ENCODE assay signal across 9 mouse cellular contexts in the genomic region with DNA sequence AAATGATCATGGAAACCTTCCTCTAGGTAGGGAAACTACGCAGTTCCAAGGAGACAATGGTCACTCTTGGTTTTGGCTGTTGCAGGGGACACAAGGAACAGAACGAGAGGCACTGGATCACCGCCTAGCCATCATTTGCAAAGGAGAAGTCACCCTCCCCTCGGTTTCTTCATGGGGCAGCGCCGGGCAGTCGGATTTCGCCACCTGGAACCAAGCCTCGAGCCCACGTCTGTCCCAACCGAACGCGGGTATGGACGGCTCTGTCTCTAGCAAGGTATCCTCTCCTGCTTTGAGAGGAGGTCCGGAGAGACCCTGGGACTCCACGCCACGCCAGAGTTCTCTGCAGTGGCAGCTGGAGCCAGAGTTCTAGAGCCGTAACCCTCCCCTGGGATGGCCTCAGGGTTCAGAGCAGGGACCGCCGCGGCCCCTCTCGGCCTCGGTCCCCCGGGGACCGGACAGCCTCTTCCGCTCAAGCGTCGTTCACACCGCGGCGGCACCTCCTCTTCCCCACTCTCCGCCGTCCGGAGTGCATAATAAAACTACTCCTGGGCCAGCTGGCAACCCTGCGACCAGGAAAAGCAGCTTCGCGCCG. TPM values are rescaled to one million over a fixed set of nuclear protein-coding genes. Genes with fewer than 3 reads are reported as not detected.
DNase-seq lines count a peak whose midpoint lies in the region; ATAC-seq and TF ChIP-seq lines count a peak whose summit lies in the region.
"Had no signal": no experiment of that assay in that cellular context is flagged by ENCODE, and none has a peak within 500 bp of the region (broad histone marks: within the 10 kb centered on the region; RNA-seq: fewer than 3 reads in every experiment).

No protein-coding gene starts in this region.

- H3K4me1 ChIP-seq in limb, embryonic 13.5 days, result peaks cover 26% of the 10 kb centered on the region

- peak; percentile 48 for ATAC-seq in frontal cortex, adult (ENCODE audit: low TSS enrichment)
- peak; percentile 61 for ATAC-seq in erythroblast, adult 5-6 weeks (replicated peaks; ENCODE audit: low FRiP score, poor library complexity, severe bottlenecking)
- ATAC-seq in limb, embryonic 13.5 days (ENCODE audit: low FRiP score, low read depth), result peak; percentile 63

- peaks cover 52% of the 10 kb centered on the region for H3K79me2 ChIP-seq in myocyte (ENCODE audit: control insufficient read depth, insufficient read depth)

- H3K9me3 ChIP-seq in limb, embryonic 13.5 days, result no peaks in the 10 kb centered on the region

- peak overlapping the region; percentile 92 for H3K4me2 ChIP-seq in limb, embryonic 13.5 days (replicated peaks)
- peak overlapping the region; percentile 85 for H3K4me2 ChIP-seq in myocyte (ENCODE audit: low read depth)

- no peak for DNase-seq in frontal cortex, adult 2 months (ENCODE audit: extremely low spot score in 1 of 2, low spot score in 1 of 2)
- peak; percentile 29 for DNase-seq in CD4-positive helper T cell, adult 2 months (ENCODE audit: low read depth, low spot score)
- DNase-seq in adrenal gland, postnatal 14 days, result no peak
- DNase-seq in thymus, postnatal 0 days (ENCODE audit: low spot score), result no peak

- peak overlapping the region; percentile 47 for H3ac ChIP-seq in myocyte (ENCODE audit: control insufficient read depth, insufficient read length)

- H3K27ac ChIP-seq in limb, embryonic 13.5 days, result peak overlapping the region; percentile 96

- peak overlapping the region; percentile 97 for H3K4me3 ChIP-seq in limb, embryonic 13.5 days
- H3K4me3 ChIP-seq in myocyte, result peak overlapping the region; percentile 94

- H3K9ac ChIP-seq in limb, embryonic 13.5 days, result peak overlapping the region; percentile 97

- H3K27me3 ChIP-seq in limb, embryonic 13.5 days, result no peaks in the 10 kb centered on the region
- no peaks in the 10 kb centered on the region for H3K27me3 ChIP-seq in myocyte (ENCODE audit: control insufficient read depth, insufficient read depth, insufficient read length)

- TF ChIP-seq POLR2A in myocyte (IDR thresholded peaks at IDR 0.05; ENCODE audit: insufficient read length, low read depth), result no peak

- peaks cover 37% of the 10 kb centered on the region for H3K36me3 ChIP-seq in limb, embryonic 13.5 days
- H3K36me3 ChIP-seq in myocyte (ENCODE audit: control insufficient read depth, insufficient read depth), result peaks cover 19% of the 10 kb centered on the region

- under 1% methylated on average over 38 of the region's 38 CpGs for WGBS in limb, embryonic 13.5 days

TF ChIP-seq in myocyte, 11 proteins besides CTCF, POLR2A, EP300 and RAD21:
- TF ChIP-seq REST (IDR thresholded peaks at IDR 0.05; ENCODE audit: insufficient read depth, insufficient read length) (no peak), CEBPB (IDR thresholded peaks at IDR 0.05; ENCODE audit: insufficient read depth, poor library complexity, severe bottlenecking) (no peak), MAX (IDR thresholded peaks at IDR 0.05; ENCODE audit: low read depth) (no peak), E2F4 (IDR thresholded peaks at IDR 0.05; ENCODE audit: insufficient read depth) (no peak), MYOG (IDR thresholded peaks at IDR 0.05; ENCODE audit: control insufficient read depth in 1 of 3, insufficient read depth in 1 of 3, insufficient read length in 2 of 3, low read depth in 2 of 3) (no peak), TCF3 (IDR thresholded peaks at IDR 0.05; ENCODE audit: insufficient read length, low read depth) (no peak), MYOD1 (IDR thresholded peaks at IDR 0.05; ENCODE audit: control insufficient read depth in 1 of 3, insufficient read length in 2 of 3, low read depth in 2 of 3) (no peak), POLR2AphosphoS2 (IDR thresholded peaks at IDR 0.05; ENCODE audit: insufficient read length, low read depth) (no peak), USF1 (IDR thresholded peaks at IDR 0.05; ENCODE audit: low read depth) (no peak), SRF (IDR thresholded peaks at IDR 0.05; ENCODE audit: control insufficient read depth, insufficient read length, low read depth) (no peak), TCF12 (IDR thresholded peaks at IDR 0.05; ENCODE audit: insufficient read depth, poor library complexity, severe bottlenecking) (no peak)

RNA-seq across cellular contexts. Expression of gene Glyr1, which starts 0.4 kb away (rescaled TPM):
- polyA plus RNA-seq in frontal cortex, adult 2 months (2012; rRNA removed), result 139 and 151 TPM in 2 replicates
- total RNA-seq in erythroblast, adult 5-6 weeks (2015; ENCODE audit: low replicate concordance), result 29.0 and 43.9 TPM in 2 replicates
- 42.1 and 57.2 TPM in 2 replicates for total RNA-seq in erythroblast, adult 5-6 weeks (2017; ENCODE audit: low replicate concordance)
- 140 and 150 TPM in 2 replicates for polyA plus RNA-seq in limb, embryonic 13.5 days (2015; fragmentation: Nextera tagmentation; extraction: Ambion mirVana)
- polyA plus RNA-seq in myocyte (2012; fragmentation: generic; extraction: Trizol), result 37.0 TPM
- 86.6 and 89.9 TPM in 2 replicates for total RNA-seq in adrenal gland, postnatal 14 days (2021)
- 109 and 110 TPM in 2 replicates for polyA plus RNA-seq in thymus, postnatal 0 days (2015; fragmentation: Nextera tagmentation; extraction: Ambion mirVana)

RNA-seq across cellular contexts. Expression of gene Ubn1, which starts 0.6 kb away (rescaled TPM):
- polyA plus RNA-seq in frontal cortex, adult 2 months (2012; rRNA removed), result 28.6 and 34.9 TPM in 2 replicates
- 16.1 and 19.6 TPM in 2 replicates for total RNA-seq in erythroblast, adult 5-6 weeks (2015; ENCODE audit: low replicate concordance)
- total RNA-seq in erythroblast, adult 5-6 weeks (2017; ENCODE audit: low replicate concordance), result 23.6 and 31.4 TPM in 2 replicates
- 21.6 and 22.8 TPM in 2 replicates for polyA plus RNA-seq in limb, embryonic 13.5 days (2015; fragmentation: Nextera tagmentation; extraction: Ambion mirVana)
- 12.9 TPM for polyA plus RNA-seq in myocyte (2012; fragmentation: generic; extraction: Trizol)
- 37.2 and 37.4 TPM in 2 replicates for total RNA-seq in adrenal gland, postnatal 14 days (2021)
- 25.5 and 33.0 TPM in 2 replicates for polyA plus RNA-seq in thymus, postnatal 0 days (2015; fragmentation: Nextera tagmentation; extraction: Ambion mirVana)

RNA-seq across cellular contexts. Expression of gene Rogdi, which starts 35.9 kb away (rescaled TPM):
- polyA plus RNA-seq in frontal cortex, adult 2 months (2012; rRNA removed), result 320 and 348 TPM in 2 replicates
- total RNA-seq in erythroblast, adult 5-6 weeks (2015; ENCODE audit: low replicate concordance), result 35.3 and 39.2 TPM in 2 replicates
- 6.8 and 9.5 TPM in 2 replicates for total RNA-seq in erythroblast, adult 5-6 weeks (2017; ENCODE audit: low replicate concordance)
- polyA plus RNA-seq in limb, embryonic 13.5 days (2015; fragmentation: Nextera tagmentation; extraction: Ambion mirVana), result 63.6 and 67.4 TPM in 2 replicates
- polyA plus RNA-seq in myocyte (2012; fragmentation: generic; extraction: Trizol), result 50.5 TPM
- total RNA-seq in adrenal gland, postnatal 14 days (2021), result 32.0 and 37.3 TPM in 2 replicates
- 35.1 TPM in 2 replicates for polyA plus RNA-seq in thymus, postnatal 0 days (2015; fragmentation: Nextera tagmentation; extraction: Ambion mirVana)

RNA-seq across cellular contexts. Expression of gene Smim22, which starts 42.2 kb away (rescaled TPM):
- 0.92 and 0.94 TPM in 2 replicates for polyA plus RNA-seq in frontal cortex, adult 2 months (2012; rRNA removed)
- not detected in 2 replicates for total RNA-seq in erythroblast, adult 5-6 weeks (2015; ENCODE audit: low replicate concordance)
- not detected in 2 replicates for total RNA-seq in erythroblast, adult 5-6 weeks (2017; ENCODE audit: low replicate concordance)
- 4.1 and 4.8 TPM in 2 replicates for polyA plus RNA-seq in limb, embryonic 13.5 days (2015; fragmentation: Nextera tagmentation; extraction: Ambion mirVana)
- 8.5 TPM for polyA plus RNA-seq in myocyte (2012; fragmentation: generic; extraction: Trizol)
- not detected in 2 replicates for total RNA-seq in adrenal gland, postnatal 14 days (2021)
- polyA plus RNA-seq in thymus, postnatal 0 days (2015; fragmentation: Nextera tagmentation; extraction: Ambion mirVana), result 6.4 and 11.7 TPM in 2 replicates
- total RNA-seq: layer of hippocampus, postnatal 14 days had no signal

RNA-seq across cellular contexts. Expression of gene Sept12, which starts 51.6 kb away (rescaled TPM):
- not detected in 2 replicates for polyA plus RNA-seq in frontal cortex, adult 2 months (2012; rRNA removed)
- total RNA-seq in erythroblast, adult 5-6 weeks (2015; ENCODE audit: low replicate concordance), result not detected in 2 replicates
- total RNA-seq in erythroblast, adult 5-6 weeks (2017; ENCODE audit: low replicate concordance), result not detected in 2 replicates
- polyA plus RNA-seq in limb, embryonic 13.5 days (2015; fragmentation: Nextera tagmentation; extraction: Ambion mirVana), result not detected in 2 replicates
- polyA plus RNA-seq in myocyte (2012; fragmentation: generic; extraction: Trizol), result 0.04 TPM
- total RNA-seq in adrenal gland, postnatal 14 days (2021), result not detected in 2 replicates
- 0.05 and 0.14 TPM in 2 replicates for polyA plus RNA-seq in thymus, postnatal 0 days (2015; fragmentation: Nextera tagmentation; extraction: Ambion mirVana)
- total RNA-seq: layer of hippocampus, postnatal 14 days had no signal
